ENCODE assay signal across 26 mouse cellular contexts in genomic region chr12:113940721-113941120, GRCm38 (mm10).
DNase-seq lines count a peak whose midpoint lies in the region; ATAC-seq and TF ChIP-seq lines count a peak whose summit lies in the region.
"Had no signal": no experiment of that assay in that cellular context is flagged by ENCODE, and none has a peak within 500 bp of the region (broad histone marks: within the 10 kb centered on the region; RNA-seq: fewer than 3 reads in every experiment).

No protein-coding gene starts in this region.

- H3K36me3 ChIP-seq in kidney, adult 2 months (ENCODE audit: control insufficient read depth, insufficient read depth, low read length), result no peaks in the 10 kb centered on the region
- H3K36me3 ChIP-seq in kidney, embryonic 15.5 days, result no peaks in the 10 kb centered on the region
- no peaks in the 10 kb centered on the region for H3K36me3 ChIP-seq in intestine, embryonic 15.5 days
- H3K36me3 ChIP-seq: embryonic facial prominence, embryonic 12.5 days; embryonic facial prominence, embryonic 15.5 days; G1E; hindbrain, embryonic 10.5 days; hindbrain, embryonic 13.5 days had no signal

- no peak for TF ChIP-seq POLR2A in kidney, adult 2 months (IDR thresholded peaks at IDR 0.05; ENCODE audit: low read depth, low read length)

- no peaks in the 10 kb centered on the region for H3K27me3 ChIP-seq in kidney, adult 2 months (replicated peaks; ENCODE audit: control insufficient read depth, insufficient read depth, low read length)
- no peaks in the 10 kb centered on the region for H3K27me3 ChIP-seq in kidney, embryonic 15.5 days
- no peaks in the 10 kb centered on the region for H3K27me3 ChIP-seq in intestine, embryonic 15.5 days (replicated peaks)
- H3K27me3 ChIP-seq: CH12.LX; embryonic facial prominence, embryonic 12.5 days; embryonic facial prominence, embryonic 15.5 days; hindbrain, embryonic 13.5 days had no signal

- H3K4me2 ChIP-seq in kidney, embryonic 15.5 days, result no peak overlapping the region
- H3K4me2 ChIP-seq in intestine, embryonic 15.5 days (replicated peaks), result no peak overlapping the region
- H3K4me2 ChIP-seq: embryonic facial prominence, embryonic 12.5 days; embryonic facial prominence, embryonic 15.5 days; heart, embryonic 11.5 days; hindbrain, embryonic 13.5 days had no signal

- no peak for TF ChIP-seq CTCF in kidney, adult 2 months (conservative IDR thresholded peaks at IDR 0.05; ENCODE audit: insufficient read depth, insufficient read length, low read depth, low read length)

- no peak overlapping the region for H3K9ac ChIP-seq in kidney, embryonic 15.5 days
- no peak overlapping the region for H3K9ac ChIP-seq in intestine, embryonic 15.5 days
- H3K9ac ChIP-seq: embryonic facial prominence, embryonic 12.5 days; embryonic facial prominence, embryonic 15.5 days; forebrain, postnatal 0 days; hindbrain, embryonic 13.5 days had no signal

- DNase-seq in kidney, adult 2 months, result peak; percentile 95
- no peak for DNase-seq in kidney, postnatal 4 days
- DNase-seq in kidney, postnatal 10 days, result peak; percentile 11
- peak; percentile 63 for DNase-seq in kidney, postnatal 14 days
- no peak for DNase-seq in heart, postnatal 4 days
- DNase-seq: adrenal gland, adult 2 months; adrenal gland, postnatal 14 days; B cell, adult 2 months; cerebellum, adult 11 months; cerebellum, adult 2 months; cerebellum, adult 9-11 months; cerebellum, postnatal 25 days; forebrain, postnatal 0 days; gastrocnemius, adult 2 months; gastrocnemius, postnatal 14 days; heart, adult 11 months had no signal

- H3K9me3 ChIP-seq in kidney, embryonic 15.5 days (replicated peaks), result no peaks in the 10 kb centered on the region
- H3K9me3 ChIP-seq in intestine, embryonic 15.5 days, result no peaks in the 10 kb centered on the region
- H3K9me3 ChIP-seq: embryonic facial prominence, embryonic 12.5 days; embryonic facial prominence, embryonic 15.5 days; G1E had no signal

- H3K4me1 ChIP-seq in kidney, adult 2 months (ENCODE audit: control insufficient read depth, insufficient read depth, low read length), result no peaks in the 10 kb centered on the region
- H3K4me1 ChIP-seq in kidney, embryonic 15.5 days, result no peaks in the 10 kb centered on the region
- H3K4me1 ChIP-seq in intestine, embryonic 15.5 days (replicated peaks), result no peaks in the 10 kb centered on the region
- H3K4me1 ChIP-seq: embryonic facial prominence, embryonic 12.5 days; embryonic facial prominence, embryonic 15.5 days; hindbrain, embryonic 10.5 days; hindbrain, embryonic 13.5 days had no signal

- H3K27ac ChIP-seq in kidney, adult 2 months (ENCODE audit: insufficient read depth, low read depth, low read length), result no peak overlapping the region
- no peak overlapping the region for H3K27ac ChIP-seq in kidney, embryonic 15.5 days
- no peak overlapping the region for H3K27ac ChIP-seq in intestine, embryonic 15.5 days
- H3K27ac ChIP-seq: embryonic facial prominence, embryonic 12.5 days; embryonic facial prominence, embryonic 15.5 days; gastrocnemius, adult 2 months; hindbrain, embryonic 10.5 days; hindbrain, embryonic 13.5 days had no signal

- H3K4me3 ChIP-seq in kidney, adult 2 months (ENCODE audit: insufficient read depth, low read depth, low read length), result no peak overlapping the region
- no peak overlapping the region for H3K4me3 ChIP-seq in kidney, embryonic 15.5 days (replicated peaks)
- no peak overlapping the region for H3K4me3 ChIP-seq in intestine, embryonic 15.5 days (replicated peaks)
- H3K4me3 ChIP-seq: embryonic facial prominence, embryonic 12.5 days; embryonic facial prominence, embryonic 15.5 days; gastrocnemius, adult 2 months; hindbrain, embryonic 10.5 days; hindbrain, embryonic 13.5 days had no signal

- ATAC-seq in kidney, embryonic 15.5 days (replicated peaks; ENCODE audit: low FRiP score), result no peak
- no peak for ATAC-seq in intestine, embryonic 15.5 days
- ATAC-seq: forebrain, embryonic 14.5 days; forebrain, postnatal 0 days had no signal

Comparison
In these comparisons a context has a peak if more than half of its experiments do, and no peak if none do; other contexts are left out.
1. DNase-seq: peak in kidney, adult 2 months (single experiment), kidney, postnatal 10 days (single experiment) and kidney, postnatal 14 days (single experiment); none in kidney, postnatal 4 days (0 of 2) and heart, postnatal 4 days (single experiment).